Mouse (Mus musculus): ENCODE results near the gene Gpatch8. TPM values are rescaled to one million over a fixed set of nuclear protein-coding genes. Genes with fewer than 3 reads are reported as not detected.

The Gpatch8 gene
- total and polyA plus RNA-seq, 3 experiments: 17.9 to 29.7 (median 25.8) TPM

GRCm38 (mm10) chr11:102579165-102580033, 23.2 kb upstream of the Gpatch8 start, which contains the start of gene Gm11627:
Gm11627 (minus strand) TSS chr11:102579461.
- Histone ChIP-seq H3K27ac (ENCODE audit: control insufficient read depth, low read depth, low read length) (no peak within 1 kb of the TSS), H3K4me1 (ENCODE audit: control insufficient read depth in 1 of 2, insufficient read depth in 2 of 2, low read length in 2 of 2) (peaks cover 3% of the 10 kb centered on the region in 2 experiments; a peak in 2 of 4 replicates), H3K9me3 (replicated peaks; ENCODE audit: insufficient read depth, low read length) (no peaks in the 10 kb centered on the region), H3K36me3 (ENCODE audit: control insufficient read depth in 1 of 2, insufficient read depth in 2 of 2, low read length in 2 of 2) (peaks cover 0 to 6% of the 10 kb centered on the region in 2 experiments; a peak in 2 of 4 replicates), H3K27me3 (ENCODE audit: control insufficient read depth in 1 of 2, insufficient read depth in 2 of 2, low read length in 2 of 2) (peaks cover 15 to 27% of the 10 kb centered on the region in 2 experiments), H3K4me3 (ENCODE audit: control insufficient read depth in 1 of 2, insufficient read depth in 1 of 2, low read depth in 2 of 2, low read length in 2 of 2) (peak within 1 kb of the TSS; percentile 54 to 59), H3K9ac (ENCODE audit: control insufficient read depth, low read depth, low read length, poor library complexity, severe bottlenecking) (peak within 1 kb of the TSS; percentile 55), H3K79me2 (ENCODE audit: control insufficient read depth, insufficient read depth, low read length, poor library complexity) (no peaks in the 10 kb centered on the region; the same call in 1 of the 2 replicates)
- DNase-seq (ENCODE audit: low read depth, low spot score): no peak
- TF ChIP-seq UBTF (IDR thresholded peaks at IDR 0.05; ENCODE audit: borderline replicate concordance, insufficient read depth, low read depth, low read length) (0 out of 2 replicates have a peak, but pooled peaks have one; percentile 46), MAZ (IDR thresholded peaks at IDR 0.05; ENCODE audit: low read depth, low read length) (peak; percentile 5; the same call in 1 of the 2 replicates), TAL1 (IDR thresholded peaks at IDR 0.05; ENCODE audit: low read length) (no peak)

GRCm38 (mm10) chr11:102578341-102579118, 22.3 kb upstream of the Gpatch8 start:
- H3K27me3 ChIP-seq (ENCODE audit: control insufficient read depth in 1 of 2, insufficient read depth in 2 of 2, low read length in 2 of 2): peaks cover 11 to 20% of the 10 kb centered on the region in 2 experiments
- H3K9me3 ChIP-seq (replicated peaks; ENCODE audit: insufficient read depth, low read length): no peaks in the 10 kb centered on the region
- peaks cover 3% of the 10 kb centered on the region in 2 experiments; a peak in 2 of 4 replicates for H3K4me1 ChIP-seq (ENCODE audit: control insufficient read depth in 1 of 2, insufficient read depth in 2 of 2, low read length in 2 of 2)
- no peak overlapping the region for H3K27ac ChIP-seq (ENCODE audit: control insufficient read depth, low read depth, low read length)
- peaks cover 0 to 6% of the 10 kb centered on the region in 2 experiments; a peak in 2 of 4 replicates for H3K36me3 ChIP-seq (ENCODE audit: control insufficient read depth in 1 of 2, insufficient read depth in 2 of 2, low read length in 2 of 2)
- TF ChIP-seq SIN3A (IDR thresholded peaks at IDR 0.05; ENCODE audit: low read length) (peak; percentile 58; the same call in 1 of the 2 replicates), RAD21 (IDR thresholded peaks at IDR 0.05; ENCODE audit: low read depth, low read length) (peak; percentile 91), ZC3H11A (IDR thresholded peaks at IDR 0.05; ENCODE audit: low read depth, low read length) (peak; percentile 75), CTCF (IDR thresholded peaks at IDR 0.05 in 2 of 3, conservative IDR thresholded peaks at IDR 0.05 in 1 of 3; ENCODE audit: control insufficient read depth in 1 of 3, insufficient read depth in 1 of 3, low read depth in 2 of 3, low read length in 3 of 3, poor library complexity in 1 of 3, severe bottlenecking in 1 of 3) (peak; percentile 93 to 99 (median 98)), HCFC1 (IDR thresholded peaks at IDR 0.05; ENCODE audit: low read depth, low read length) (0 out of 2 replicates have a peak, but pooled peaks have one; percentile 47), MXI1 (IDR thresholded peaks at IDR 0.05; ENCODE audit: low read depth, low read length) (peak; percentile 56; the same call in 1 of the 2 replicates), USF1 (IDR thresholded peaks at IDR 0.05; ENCODE audit: low read depth, low read length) (no peak), POLR2AphosphoS5 (IDR thresholded peaks at IDR 0.05; ENCODE audit: borderline replicate concordance, low read depth, low read length) (no peak), MAZ (IDR thresholded peaks at IDR 0.05; ENCODE audit: low read depth, low read length) (peak; percentile 77), SMC3 (IDR thresholded peaks at IDR 0.05; ENCODE audit: low read depth, low read length) (peak; percentile 82), EP300 (IDR thresholded peaks at IDR 0.05; ENCODE audit: low read depth in 1 of 2, low read length in 2 of 2) (no peak), ZNF384 (IDR thresholded peaks at IDR 0.05; ENCODE audit: low read depth, low read length) (peak; percentile 73; the same call in 1 of the 2 replicates), TCF12 (IDR thresholded peaks at IDR 0.05; ENCODE audit: low read depth, low read length) (peak; percentile 29; the same call in 1 of the 2 replicates), MAX (IDR thresholded peaks at IDR 0.05; ENCODE audit: low read length) (0 out of 2 replicates have a peak, but pooled peaks have one; percentile 21)
- H3K9ac ChIP-seq (ENCODE audit: control insufficient read depth, low read depth, low read length, poor library complexity, severe bottlenecking): peak overlapping the region; percentile 55
- no peaks in the 10 kb centered on the region; the same call in 1 of the 2 replicates for H3K79me2 ChIP-seq (ENCODE audit: control insufficient read depth, insufficient read depth, low read length, poor library complexity)
- peak overlapping the region; percentile 54 to 59 for H3K4me3 ChIP-seq (ENCODE audit: control insufficient read depth in 1 of 2, insufficient read depth in 1 of 2, low read depth in 2 of 2, low read length in 2 of 2)
- peak; percentile 93 for DNase-seq (ENCODE audit: low read depth, low spot score)
